Mouse (Mus musculus) embryonic facial prominence, embryonic 11.5 days (tissue): Measurements from ENCODE around the gene Bcr. TPM values are rescaled to one million over a fixed set of nuclear protein-coding genes. Genes with fewer than 3 reads are reported as not detected.

Experiments used
- ATAC-seq: fragments of 200-750 bp; cut with Nextera tagmentation; replicated peaks from 2 replicates; pipeline ENCODE4 v1.8.0; 2017; ENCODE audit warnings: low read depth; ENCODE audit not compliant: insufficient number of reproducible peaks, low FRiP score, low TSS enrichment
- DNase-seq: peaks from one replicate; pipeline ENCODE4 v3.0.0-alpha.2; 2015; ENCODE audit warnings: low spot score
- H3K27ac ChIP-seq: fragments of 300-500 bp; sonication (generic); replicated peaks from 2 replicates; pipeline ENCODE4 v1.5.1; 2014; ENCODE audit warnings: mild to moderate bottlenecking, low read depth, low read length, control low read depth
- H3K27me3 ChIP-seq: fragments of 300-500 bp; sonication (generic); 2 replicates; pipeline ENCODE4 v1.6.1; 2014; ENCODE audit warnings: mild to moderate bottlenecking, low read length, moderate library complexity, mixed read lengths; ENCODE audit not compliant: control insufficient read depth, insufficient read depth
- H3K36me3 ChIP-seq: fragments of 300-500 bp; sonication (generic); replicated peaks from 2 replicates; pipeline ENCODE4 v1.6.1; 2014; ENCODE audit warnings: low read depth, mild to moderate bottlenecking, low read length, moderate library complexity, mixed read lengths; ENCODE audit not compliant: control insufficient read depth, insufficient read depth
- H3K4me1 ChIP-seq: fragments of 300-500 bp; sonication (generic); 2 replicates; pipeline ENCODE4 v1.6.1; 2014; ENCODE audit warnings: low read length, mixed read lengths; ENCODE audit not compliant: control insufficient read depth, insufficient read depth
- H3K4me2 ChIP-seq: fragments of 300-500 bp; sonication (generic); 2 replicates; pipeline ENCODE4 v1.6.1; 2014; ENCODE audit warnings: low read depth, mild to moderate bottlenecking, control low read depth, low read length, moderate library complexity
- H3K4me3 ChIP-seq: fragments of 300-500 bp; sonication (generic); 2 replicates; pipeline ENCODE4 v1.5.1; 2014; ENCODE audit warnings: low read depth, low read length, control low read depth
- H3K9ac ChIP-seq: fragments of 300-500 bp; sonication (generic); replicated peaks from 2 replicates; pipeline ENCODE4 v1.6.1; 2014; ENCODE audit warnings: mild to moderate bottlenecking, control low read depth, low read length
- H3K9me3 ChIP-seq: fragments of 300-500 bp; sonication (generic); replicated peaks from 2 replicates; pipeline ENCODE4 v1.6.1; 2016; ENCODE audit warnings: mild to moderate bottlenecking, low read length, inconsistent platforms, mixed read lengths; ENCODE audit not compliant: control insufficient read depth
- WGBS: fragments of 180-500 bp; shearing (Covaris S2); extraction: QIAGEN DNeasy Blood & Tissue Kit; methylation state at CpG from one replicate; pipeline ENCODE4 v1.1.7; 2014; 5-methylcytosine and 5-hydroxymethylcytosine counted together
- polyA plus RNA-seq: library from polyadenylated mRNA; unstranded; fragments of >200 nt; fragmentation: Nextera tagmentation; extraction: Ambion mirVana; gene quantifications from 2 replicates; pipeline ENCODE4 v1.2.1, GENCODE M21; 2014

Gene Bcr
- polyA plus RNA-seq, 1 experiment from 2014 or later, result 10.3 TPM

- Histone ChIP-seq H3K4me2 (no peak overlapping the region), H3K27me3 (no peaks in the 10 kb centered on the region), H3K9me3 (no peaks in the 10 kb centered on the region), H3K36me3 (peaks cover 2% of the 10 kb centered on the region; the same call in 1 of the 2 replicates), H3K4me1 (no peaks in the 10 kb centered on the region), H3K4me3 (no peak overlapping the region), H3K9ac (no peak overlapping the region), H3K27ac (no peak overlapping the region)
- DNase-seq, result no peak
- WGBS, result 86% methylated on average over 9 of the region's 9 CpGs
- no peak for ATAC-seq
Measured at GRCm38 (mm10) chr10:75184826-75185225, 124.4 kb downstream of the Bcr start.

- DNase-seq, result no peak
- Histone ChIP-seq H3K27me3 (no peaks in the 10 kb centered on the region), H3K4me1 (no peaks in the 10 kb centered on the region), H3K4me3 (no peak overlapping the region), H3K36me3 (no peaks in the 10 kb centered on the region), H3K9me3 (no peaks in the 10 kb centered on the region), H3K27ac (no peak overlapping the region), H3K4me2 (no peak overlapping the region), H3K9ac (no peak overlapping the region)
- 70% methylated on average over 6 of the region's 6 CpGs for WGBS
- ATAC-seq, result no peak
Measured at GRCm38 (mm10) chr10:75186551-75186950, 126.2 kb downstream of the Bcr start.

DNA sequence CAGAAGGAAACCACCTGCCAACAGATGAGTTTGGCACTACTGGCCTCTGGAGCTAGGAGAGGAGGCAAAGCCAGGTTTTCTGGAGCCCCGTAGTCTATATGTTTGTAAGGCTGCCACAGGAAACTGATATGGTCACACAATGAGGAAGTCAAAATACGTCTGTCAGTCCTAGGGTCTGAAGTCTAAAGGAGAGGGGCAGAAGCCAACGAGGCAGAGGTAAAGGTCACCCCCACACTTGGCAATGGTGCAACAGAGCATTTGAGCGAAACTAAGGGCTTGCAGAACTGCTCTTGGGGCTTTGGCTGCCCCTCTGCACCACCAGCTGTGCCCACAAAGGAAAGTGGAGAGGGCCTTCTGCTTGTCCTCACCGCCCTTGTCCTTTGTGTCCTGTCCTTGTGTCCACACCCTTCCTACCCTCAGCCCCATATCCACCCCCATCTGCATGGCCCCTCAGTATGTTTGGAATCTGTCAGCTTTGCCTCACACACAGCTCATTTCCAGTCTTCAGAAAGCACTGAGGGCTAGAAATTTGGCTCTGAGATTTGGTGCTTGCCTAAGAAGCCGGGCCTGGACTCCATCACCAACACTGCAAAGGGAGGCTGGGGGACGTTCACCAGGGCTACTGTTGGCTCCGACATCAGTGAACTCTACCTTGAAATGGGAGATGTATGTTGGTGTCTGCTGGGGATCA is 127.1 kb downstream of the Bcr start:
- H3K36me3 ChIP-seq, result no peaks in the 10 kb centered on the region
- H3K4me3 ChIP-seq, result no peak overlapping the region
- H3K4me1 ChIP-seq, result no peaks in the 10 kb centered on the region
- no peak overlapping the region for H3K9ac ChIP-seq
- no peaks in the 10 kb centered on the region for H3K27me3 ChIP-seq
- no peaks in the 10 kb centered on the region for H3K9me3 ChIP-seq
- ATAC-seq (no peak), DNase-seq (no peak)
- no peak overlapping the region for H3K4me2 ChIP-seq
- 76% methylated on average over 8 of the region's 8 CpGs for WGBS
- H3K27ac ChIP-seq, result no peak overlapping the region

DNA sequence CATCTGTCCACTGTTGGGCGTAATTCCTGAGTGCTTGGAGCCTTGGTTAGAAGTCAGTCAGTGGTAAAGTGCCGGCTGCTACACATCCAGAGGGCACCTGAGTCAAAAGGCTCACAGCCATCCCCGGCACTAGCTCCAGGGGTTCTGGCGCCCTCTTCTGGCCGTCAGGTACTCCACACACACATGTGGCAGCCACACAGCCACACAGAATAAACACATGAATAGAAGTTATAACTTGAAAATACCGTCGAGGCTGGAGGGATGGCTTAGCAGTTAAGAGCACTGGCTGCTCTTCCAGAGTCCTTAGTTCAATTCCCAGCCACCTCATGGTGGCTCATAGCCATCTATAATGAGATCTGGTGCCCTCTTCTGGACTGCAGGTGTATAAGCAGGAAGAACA is 131.3 kb downstream of the Bcr start:
- ATAC-seq (no peak), DNase-seq (no peak)
- no peaks in the 10 kb centered on the region for H3K27me3 ChIP-seq
- no peak overlapping the region for H3K27ac ChIP-seq
- no peaks in the 10 kb centered on the region for H3K9me3 ChIP-seq
- no peak overlapping the region for H3K4me2 ChIP-seq
- no peaks in the 10 kb centered on the region for H3K4me1 ChIP-seq
- no peak overlapping the region for H3K9ac ChIP-seq
- H3K4me3 ChIP-seq, result no peak overlapping the region
- WGBS, result 46% methylated on average over 7 of the region's 7 CpGs
- H3K36me3 ChIP-seq, result no peaks in the 10 kb centered on the region

- H3K9me3 ChIP-seq, result no peaks in the 10 kb centered on the region
- no peak overlapping the region for H3K9ac ChIP-seq
- ATAC-seq (no peak), DNase-seq (no peak)
- no peak overlapping the region for H3K27ac ChIP-seq
- no peak overlapping the region for H3K4me3 ChIP-seq
- H3K4me2 ChIP-seq, result no peak overlapping the region
- H3K36me3 ChIP-seq, result no peaks in the 10 kb centered on the region
- no peaks in the 10 kb centered on the region for H3K27me3 ChIP-seq
- WGBS, result 68% methylated on average over 1 of the region's 1 CpGs
- no peaks in the 10 kb centered on the region for H3K4me1 ChIP-seq
Measured at GRCm38 (mm10) chr10:75197817-75198216, 137.4 kb downstream of the Bcr start.

- Histone ChIP-seq H3K4me3 (no peak overlapping the region), H3K36me3 (no peaks in the 10 kb centered on the region), H3K27ac (no peak overlapping the region), H3K9me3 (no peaks in the 10 kb centered on the region), H3K9ac (no peak overlapping the region), H3K4me2 (no peak overlapping the region), H3K27me3 (no peaks in the 10 kb centered on the region), H3K4me1 (no peaks in the 10 kb centered on the region)
- WGBS, result 73% methylated on average over 1 of the region's 1 CpGs
- ATAC-seq (no peak), DNase-seq (no peak)
Measured at GRCm38 (mm10) chr10:75200733-75201132, 140.3 kb downstream of the Bcr start.

DNA sequence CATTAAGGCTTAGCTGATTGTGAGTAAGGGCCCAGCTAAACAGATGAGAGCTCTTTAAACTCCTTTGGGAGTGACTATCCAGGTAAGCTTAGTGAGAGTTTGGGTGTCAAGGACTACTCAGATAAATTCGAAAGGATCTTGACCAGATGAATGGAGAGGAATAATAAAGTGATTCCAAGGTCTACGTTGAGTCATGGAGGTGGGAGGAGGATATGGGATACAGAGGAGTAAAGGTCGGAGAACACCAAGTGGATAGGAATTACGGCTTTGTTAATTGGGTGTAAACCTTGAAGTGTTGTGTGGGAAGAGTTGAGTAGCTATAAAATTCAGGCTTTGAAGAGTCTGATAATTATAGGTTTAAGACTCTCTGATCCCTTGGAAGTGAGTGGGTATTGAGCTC is 145.8 kb downstream of the Bcr start:
- Histone ChIP-seq H3K4me3 (no peak overlapping the region), H3K4me1 (no peaks in the 10 kb centered on the region), H3K27me3 (no peaks in the 10 kb centered on the region), H3K36me3 (no peaks in the 10 kb centered on the region), H3K9me3 (no peaks in the 10 kb centered on the region), H3K4me2 (no peak overlapping the region), H3K9ac (no peak overlapping the region), H3K27ac (no peak overlapping the region)
- WGBS, result 84% methylated on average over 4 of the region's 4 CpGs
- ATAC-seq (no peak), DNase-seq (no peak)

DNA sequence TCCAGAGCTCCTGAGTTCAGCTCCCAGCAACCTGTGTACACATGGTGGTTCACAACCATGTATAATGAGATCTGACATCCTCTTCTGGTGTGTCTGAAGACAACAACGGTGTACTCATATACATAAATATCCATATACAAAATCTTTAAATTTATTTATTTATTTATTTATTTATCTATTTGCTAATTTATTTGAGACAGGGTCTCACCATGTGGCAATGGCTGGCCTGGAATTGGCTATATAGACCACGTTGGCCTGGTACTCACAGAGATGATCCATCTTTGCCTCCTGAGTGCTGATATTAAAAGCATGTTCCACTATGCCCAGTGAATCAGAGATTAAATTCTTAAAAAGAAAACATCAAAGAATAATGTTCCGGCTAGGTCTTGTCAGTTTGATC is 150.4 kb downstream of the Bcr start:
- DNase-seq (no peak), ATAC-seq (no peak)
- WGBS, result 89% methylated on average over 3 of the region's 3 CpGs
- Histone ChIP-seq H3K4me3 (no peak overlapping the region), H3K4me2 (no peak overlapping the region), H3K9me3 (no peaks in the 10 kb centered on the region), H3K9ac (no peak overlapping the region), H3K27me3 (no peaks in the 10 kb centered on the region), H3K4me1 (no peaks in the 10 kb centered on the region), H3K27ac (no peak overlapping the region), H3K36me3 (no peaks in the 10 kb centered on the region)
